Mouse (Mus musculus) left cerebral cortex, postnatal 36 days (tissue): ENCODE measurements around the gene Vta1. TPM values are rescaled to one million over a fixed set of nuclear protein-coding genes. Genes with fewer than 3 reads are reported as not detected.

Experiments used
- DNase-seq, 2 experiments: peaks; one replicate each; pipeline ENCODE4 v3.0.0; 2021 to 2022; ENCODE audit warnings: low spot score in 2 of 2, mixed read lengths in 1 of 2
- intact Hi-C: fragments of 180-260 bp; cut with DNase I; formaldehyde crosslinking; loops from one replicate; pipeline ENCODE4 v1.15.1; 2025
- total RNA-seq, 2 experiments: library from RNA; stranded (reverse); gene quantifications; 2 replicates each; pipeline ENCODE4 v1.2.3; 2021

Gene Vta1
- total RNA-seq: 10 to 100 TPM; 70.1 to 85.5 TPM

GRCm38 (mm10) chr10:14705072-14706066 is at the start of gene Vta1, which contains the start of gene Nmbr:
TSS of gene Vta1 (minus strand) at chr10:14705560.
TSS of gene Nmbr (plus strand) at chr10:14705591.
- DNase-seq: peak; percentile 99
- intact Hi-C loops: loop anchor here (2.0 kb wide), 2 partner anchors 255 to 301 kb away; no protein-coding TSS in a partner anchor

DNA sequence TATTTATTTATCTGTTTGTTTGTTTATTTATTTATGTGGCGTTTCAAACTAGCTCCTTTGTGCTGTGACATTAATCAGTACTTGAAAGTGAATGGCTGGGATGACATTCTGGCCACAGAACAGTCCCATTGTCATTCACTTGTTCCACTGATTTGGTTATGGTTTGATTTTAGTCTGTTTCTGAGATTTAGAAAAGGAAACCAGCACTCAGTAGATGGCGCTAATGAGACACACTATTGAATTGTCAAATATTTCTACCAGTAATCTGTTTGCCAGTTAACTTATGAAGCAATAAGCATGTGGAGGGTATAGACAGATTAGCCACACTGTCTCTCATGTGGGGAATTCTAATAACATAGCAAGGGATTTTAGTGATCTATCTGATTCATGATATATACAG is 28.9 kb upstream of the Vta1 start:
- intact Hi-C loops: loop anchor here (2.0 to 5.0 kb wide), 2 partner anchors 439 to 483 kb away; no protein-coding TSS in a partner anchor
- DNase-seq: no peak

- peak in 1 of 2 experiments; percentile 6 for DNase-seq
- intact Hi-C loops: no loop called here
Measured at GRCm38 (mm10) chr10:14725671-14726070, 20.3 kb upstream of the Vta1 start.

GRCm38 (mm10) chr10:14718114-14718513 is 12.8 kb upstream of the Vta1 start, which contains the start of gene Gje1:
TSS of gene Gje1 (minus strand) at chr10:14718214.
- no peak for DNase-seq
- intact Hi-C loops: no loop called here

GRCm38 (mm10) chr10:14703830-14704420 is 1.4 kb downstream of the Vta1 start:
- no peak for DNase-seq
- intact Hi-C loops: loop anchor here (2.0 kb wide), 2 partner anchors 253 to 299 kb away; no protein-coding TSS in a partner anchor

DNA sequence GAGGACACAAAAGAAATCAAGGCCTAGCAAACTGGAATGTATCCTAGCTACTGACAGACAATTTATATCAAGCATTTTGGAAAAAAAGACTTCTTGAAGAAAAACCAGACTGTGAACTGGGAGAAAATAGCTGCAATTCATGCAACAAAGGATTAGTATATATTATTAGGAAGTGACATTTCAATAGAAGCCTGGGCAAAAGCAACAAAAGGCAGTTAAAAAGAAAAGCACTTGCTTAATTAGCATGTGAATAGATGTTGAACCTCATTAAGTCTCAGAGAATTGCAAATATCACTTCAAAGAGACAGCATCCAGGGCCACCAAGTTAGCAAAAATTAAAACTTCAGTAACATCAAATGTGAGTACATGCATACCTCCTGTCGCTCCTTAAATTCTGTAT is 2.1 kb downstream of the Vta1 start:
- intact Hi-C loops: no loop called here
- no peak for DNase-seq

DNA sequence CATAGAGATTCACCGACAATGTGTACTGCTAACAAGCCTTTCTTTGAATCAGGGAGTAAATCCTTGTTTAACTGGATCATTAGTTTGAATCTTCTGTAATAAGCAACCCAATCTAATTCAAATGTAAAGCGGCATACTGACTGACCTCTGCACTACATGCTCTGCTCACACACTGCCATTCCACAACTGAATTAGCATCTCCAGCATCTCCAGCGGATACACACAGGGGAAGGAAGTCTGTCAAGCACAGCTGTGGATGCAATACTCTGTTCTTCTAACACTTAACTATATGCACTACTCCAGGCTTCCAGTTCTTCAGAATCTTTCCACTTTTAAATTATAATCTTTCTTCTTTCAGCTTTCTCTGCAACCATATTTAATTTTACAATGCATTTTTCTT is 15.0 kb downstream of the Vta1 start:
- no peak for DNase-seq
- intact Hi-C loops: no loop called here

DNA sequence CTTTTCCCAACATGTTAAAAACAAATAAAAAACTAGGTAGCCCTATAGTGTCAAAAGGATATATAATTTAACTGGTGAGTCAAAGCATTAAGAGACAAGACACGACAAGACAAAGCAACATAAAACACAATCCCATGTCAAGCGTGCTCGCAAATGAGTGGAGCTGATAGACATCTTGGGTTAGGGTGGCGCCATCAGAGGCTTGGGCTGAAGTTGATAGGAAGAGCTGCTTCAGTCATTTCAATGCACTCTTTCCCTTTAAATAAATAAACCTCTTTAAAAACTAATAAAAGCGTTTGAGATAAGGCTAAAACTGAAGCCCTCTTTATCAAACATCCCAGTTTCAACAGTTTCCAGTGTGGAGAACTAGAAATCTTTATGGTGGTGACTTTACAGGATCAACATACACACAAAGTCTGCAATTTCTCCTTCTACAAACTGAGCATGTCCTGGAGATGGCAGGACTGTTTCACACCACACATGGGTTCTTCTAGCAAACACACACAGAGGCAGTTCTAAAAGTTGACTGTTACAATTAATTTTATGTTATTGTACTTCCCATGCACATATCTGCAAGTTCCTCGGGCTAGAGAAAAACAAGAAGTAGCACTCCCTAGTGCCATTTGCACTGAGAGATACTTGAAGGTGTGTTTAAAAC is 16.4 kb downstream of the Vta1 start:
- intact Hi-C loops: no loop called here
- DNase-seq: no peak

GRCm38 (mm10) chr10:14685663-14686062 is 19.7 kb downstream of the Vta1 start:
- no peak for DNase-seq
- intact Hi-C loops: no loop called here

GRCm38 (mm10) chr10:14666147-14666546 is 39.2 kb downstream of the Vta1 start:
- no peak for DNase-seq
- intact Hi-C loops: no loop called here

DNA sequence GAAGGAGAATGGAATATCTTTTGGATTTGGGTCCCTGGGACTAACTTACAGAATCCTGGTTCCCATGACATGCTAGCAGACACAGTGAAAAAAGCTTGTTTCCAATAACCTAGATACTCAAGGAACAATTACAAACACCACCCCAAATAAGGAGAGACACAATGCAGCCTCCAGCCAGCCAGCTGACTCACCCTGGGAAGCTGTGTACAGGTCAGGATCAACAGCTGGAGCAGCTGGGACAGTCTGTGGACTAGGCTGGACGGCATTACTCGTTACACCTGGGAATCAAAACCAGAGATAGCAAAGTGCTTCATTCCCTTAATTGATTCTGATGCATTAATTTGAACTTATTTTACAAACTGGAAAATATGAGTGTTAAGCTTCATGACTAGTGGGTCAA is 44.5 kb downstream of the Vta1 start:
- DNase-seq: no peak
- intact Hi-C loops: no loop called here

DNA sequence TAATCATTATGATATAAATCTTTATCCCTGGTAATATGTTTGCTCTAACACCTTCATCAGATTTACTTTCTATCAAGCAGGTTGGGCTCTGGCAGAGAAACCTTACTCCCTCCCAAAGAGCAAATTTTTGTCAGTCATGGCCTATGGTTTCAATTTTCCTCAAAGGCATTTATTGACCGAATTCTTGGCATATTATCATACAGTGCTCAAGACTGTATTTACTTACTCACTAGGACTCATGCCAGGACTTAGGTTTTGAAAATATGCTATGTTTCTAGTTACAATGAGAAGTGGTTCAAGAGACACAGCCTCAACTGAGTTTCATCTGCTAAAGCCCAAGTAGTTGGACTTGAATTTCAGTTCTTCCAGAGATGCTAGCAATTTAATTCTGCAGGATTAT is 65.7 kb downstream of the Vta1 start:
- intact Hi-C loops: no loop called here
- DNase-seq: no peak

DNA sequence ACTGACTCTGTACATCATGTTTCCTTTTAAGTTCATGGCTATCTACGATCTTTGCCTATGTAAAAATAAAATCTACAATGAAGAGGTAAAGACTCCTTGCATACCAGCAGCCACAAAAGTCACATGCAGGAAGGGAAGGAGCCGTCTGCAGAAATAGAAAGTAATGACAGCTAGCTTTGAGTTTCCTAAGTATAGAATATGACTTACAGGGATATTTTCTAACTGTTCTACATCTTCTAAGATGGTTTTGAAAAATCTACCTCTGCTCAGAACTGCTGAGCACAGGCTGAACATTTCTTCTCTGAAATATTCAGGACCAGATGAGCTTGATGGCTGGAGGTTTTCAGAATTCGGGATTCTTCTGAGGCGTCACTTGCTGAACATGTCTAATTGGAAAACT is 66.3 kb downstream of the Vta1 start:
- DNase-seq: no peak

GRCm38 (mm10) chr10:14625706-14626105 is 79.7 kb downstream of the Vta1 start:
- DNase-seq: no peak
- intact Hi-C loops: no loop called here

More for the DNA sequence above, 66.3 kb downstream of the Vta1 start:
- intact Hi-C loops: no loop called here

GRCm38 (mm10) chr10:14619156-14619555 is 86.2 kb downstream of the Vta1 start:
- no peak for DNase-seq
- intact Hi-C loops: no loop called here

DNA sequence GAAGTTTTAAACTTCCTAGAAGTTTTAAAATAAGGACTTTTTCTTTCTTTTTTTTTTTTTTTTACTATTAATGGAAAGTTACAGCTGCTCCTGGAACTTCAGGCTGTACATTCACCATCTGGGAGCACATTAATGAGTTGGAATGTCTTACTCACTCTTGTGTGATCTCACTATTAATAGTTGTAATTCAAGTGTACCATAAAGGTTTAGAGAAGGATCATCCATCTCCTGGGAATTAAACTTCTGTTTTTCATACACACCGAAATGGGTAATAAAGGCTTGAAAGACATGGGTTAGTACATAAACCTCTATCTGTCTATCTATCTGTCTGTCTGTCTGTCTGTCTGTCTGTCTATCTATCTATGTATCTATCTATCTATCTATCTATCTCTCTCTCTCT is 87.1 kb downstream of the Vta1 start:
- no peak for DNase-seq
- intact Hi-C loops: no loop called here

GRCm38 (mm10) chr10:14615441-14615840 is 89.9 kb downstream of the Vta1 start:
- intact Hi-C loops: no loop called here
- DNase-seq: no peak

GRCm38 (mm10) chr10:14607597-14607996 is 97.8 kb downstream of the Vta1 start:
- intact Hi-C loops: no loop called here
- no peak for DNase-seq
